Mouse (Mus musculus): ENCODE data around the gene Ctrl. TPM values are rescaled to one million over a fixed set of nuclear protein-coding genes. Genes with fewer than 3 reads are reported as not detected.

Gene Ctrl
- polyA plus RNA-seq, 1 experiment from 2014 or later: 1.3 TPM

DNA sequence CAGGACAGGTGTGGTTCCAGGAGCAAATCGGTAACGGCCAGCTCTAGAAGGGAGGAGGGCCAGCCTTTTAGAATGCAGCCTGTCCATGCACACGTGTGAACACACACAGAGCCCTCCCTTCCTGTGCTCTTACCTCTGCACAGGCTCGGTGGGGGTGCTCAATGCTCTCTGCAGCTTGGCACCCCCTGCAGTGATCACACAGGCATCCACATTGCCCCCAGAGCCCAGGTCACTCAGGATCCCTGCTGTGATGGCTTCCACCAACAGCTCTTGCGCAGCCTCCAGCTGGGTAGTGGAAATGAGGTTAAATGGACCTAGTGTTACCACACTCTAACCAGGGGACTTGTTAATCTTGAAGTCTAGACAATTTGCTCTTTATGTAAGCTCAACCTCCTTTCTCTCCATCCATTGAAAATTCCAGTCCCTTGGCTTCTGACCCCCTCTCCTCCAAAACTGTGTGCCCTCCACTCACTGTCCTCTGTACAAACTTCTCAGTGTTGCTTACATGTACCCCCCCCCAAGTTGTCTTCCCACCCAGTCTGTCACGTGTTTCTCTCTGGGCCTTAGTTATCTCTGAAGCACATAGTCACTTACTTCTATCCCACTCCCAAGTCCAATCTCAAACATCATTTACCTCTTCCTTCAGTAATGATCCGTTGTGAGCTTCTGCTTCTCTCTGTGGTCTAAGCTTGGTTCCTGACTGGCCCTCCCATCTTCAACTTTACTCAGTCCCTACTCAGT, 2.4 kb upstream of the Ctrl start:
- ATAC-seq (replicated peaks; ENCODE audit: insufficient number of reproducible peaks, low FRiP score, low TSS enrichment): no peak
- H3K4me1 ChIP-seq (ENCODE audit: control insufficient read depth, insufficient read depth, low read length): peaks cover 8% of the 10 kb centered on the region
- peak overlapping the region; percentile 97 for H3K4me2 ChIP-seq
- no peaks in the 10 kb centered on the region for H3K27me3 ChIP-seq (ENCODE audit: control insufficient read depth, insufficient read depth, low read length)
- 24% methylated on average over 7 of the region's 7 CpGs for WGBS (ENCODE audit: insufficient replicate concordance)
- H3K4me3 ChIP-seq (ENCODE audit: low read depth, low read length): peak overlapping the region; percentile 83
- H3K27ac ChIP-seq (ENCODE audit: low read depth, low read length): peak overlapping the region; percentile 57; the same call in 1 of the 2 replicates
- H3K9ac ChIP-seq (ENCODE audit: low read depth, low read length): peak overlapping the region; percentile 90
- H3K9me3 ChIP-seq (replicated peaks; ENCODE audit: control insufficient read depth, low read length): no peaks in the 10 kb centered on the region
- H3K36me3 ChIP-seq (ENCODE audit: control insufficient read depth, insufficient read depth, low read length): peaks cover 7% of the 10 kb centered on the region

DNA sequence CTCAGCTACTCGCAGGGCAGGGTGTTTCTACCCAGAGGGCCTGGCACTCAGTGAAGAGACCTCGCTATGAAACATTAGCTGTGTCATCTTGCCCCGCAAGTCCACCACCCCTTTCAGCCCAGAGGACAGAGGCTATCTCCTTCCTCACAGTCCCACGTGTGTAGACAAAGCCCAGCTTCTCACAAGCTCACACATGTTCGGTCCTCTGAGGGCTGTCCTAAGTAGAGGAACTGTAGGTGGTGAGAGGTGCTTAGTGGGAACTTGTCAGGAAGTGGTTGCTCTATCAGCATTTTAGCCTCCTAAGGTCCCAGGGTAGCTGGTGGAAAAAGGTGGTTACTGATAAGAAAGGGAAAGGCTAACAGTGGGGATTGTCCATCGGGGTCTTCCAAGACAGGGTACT, 1.4 kb upstream of the Ctrl start:
- Histone ChIP-seq H3K36me3 (ENCODE audit: control insufficient read depth, insufficient read depth, low read length) (peaks cover 5% of the 10 kb centered on the region; the same call in 1 of the 2 replicates), H3K27ac (ENCODE audit: low read depth, low read length) (no peak overlapping the region), H3K4me1 (ENCODE audit: control insufficient read depth, insufficient read depth, low read length) (peaks cover 8% of the 10 kb centered on the region), H3K27me3 (ENCODE audit: control insufficient read depth, insufficient read depth, low read length) (no peaks in the 10 kb centered on the region), H3K4me3 (ENCODE audit: low read depth, low read length) (no peak overlapping the region), H3K4me2 (no peak overlapping the region), H3K9ac (ENCODE audit: low read depth, low read length) (no peak overlapping the region), H3K9me3 (replicated peaks; ENCODE audit: control insufficient read depth, low read length) (no peaks in the 10 kb centered on the region)
- ATAC-seq (replicated peaks; ENCODE audit: insufficient number of reproducible peaks, low FRiP score, low TSS enrichment): no peak
- 51% methylated on average over 6 of the region's 6 CpGs for WGBS (ENCODE audit: insufficient replicate concordance)

DNA sequence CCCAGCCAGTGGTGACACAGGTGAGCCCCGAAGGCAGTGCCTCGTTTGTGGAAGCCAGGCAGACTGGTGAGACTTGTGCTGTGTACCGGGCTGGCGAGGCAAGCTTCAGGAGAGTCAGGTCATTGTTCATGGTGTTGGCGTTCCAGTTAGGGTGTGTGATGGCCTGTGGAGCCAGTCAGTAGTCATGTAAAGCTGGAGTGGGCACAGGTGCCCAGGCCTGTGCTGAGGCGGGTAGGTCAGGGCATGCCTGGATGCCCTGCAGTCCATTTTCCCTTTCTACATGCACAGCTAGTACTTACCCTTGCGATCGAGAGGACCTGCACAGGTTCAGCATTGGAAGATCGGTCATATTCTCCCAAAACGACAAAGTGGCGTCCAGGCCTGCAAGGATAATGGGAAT, 1.1 kb downstream of the Ctrl start:
- Histone ChIP-seq H3K36me3 (ENCODE audit: control insufficient read depth, insufficient read depth, low read length) (peaks cover 4% of the 10 kb centered on the region; the same call in 1 of the 2 replicates), H3K4me1 (ENCODE audit: control insufficient read depth, insufficient read depth, low read length) (peaks cover 8% of the 10 kb centered on the region), H3K9ac (ENCODE audit: low read depth, low read length) (no peak overlapping the region), H3K27me3 (ENCODE audit: control insufficient read depth, insufficient read depth, low read length) (no peaks in the 10 kb centered on the region), H3K9me3 (replicated peaks; ENCODE audit: control insufficient read depth, low read length) (no peaks in the 10 kb centered on the region), H3K27ac (ENCODE audit: low read depth, low read length) (no peak overlapping the region), H3K4me2 (no peak overlapping the region), H3K4me3 (ENCODE audit: low read depth, low read length) (no peak overlapping the region)
- WGBS (ENCODE audit: insufficient replicate concordance): 82% methylated on average over 11 of the region's 11 CpGs
- ATAC-seq (replicated peaks; ENCODE audit: insufficient number of reproducible peaks, low FRiP score, low TSS enrichment): no peak

DNA sequence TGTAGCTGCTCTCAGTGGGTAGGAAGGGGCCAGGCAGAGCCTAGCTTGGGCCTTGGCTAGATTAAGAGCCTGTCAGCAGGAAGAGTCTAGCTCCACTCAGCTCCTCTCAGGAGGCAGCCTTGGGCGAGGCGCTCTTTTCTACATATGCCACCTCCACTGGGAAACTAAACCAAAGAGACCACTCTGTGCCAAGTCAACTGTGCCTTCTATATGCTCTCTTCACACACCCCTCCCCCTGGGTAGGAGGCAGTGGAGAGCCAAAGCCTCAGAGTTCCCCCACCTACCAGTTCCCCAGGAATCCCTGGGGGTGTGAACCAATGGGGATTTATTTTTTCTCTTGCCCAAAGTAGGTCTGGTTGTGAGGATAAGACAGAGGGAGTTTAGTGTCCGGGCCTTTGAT, 2.4 kb downstream of the Ctrl start:
- no peak for ATAC-seq (replicated peaks; ENCODE audit: insufficient number of reproducible peaks, low FRiP score, low TSS enrichment)
- Histone ChIP-seq H3K4me1 (ENCODE audit: control insufficient read depth, insufficient read depth, low read length) (peaks cover 4% of the 10 kb centered on the region), H3K4me2 (no peak overlapping the region), H3K36me3 (ENCODE audit: control insufficient read depth, insufficient read depth, low read length) (peaks cover 4% of the 10 kb centered on the region; the same call in 1 of the 2 replicates), H3K27ac (ENCODE audit: low read depth, low read length) (no peak overlapping the region), H3K9ac (ENCODE audit: low read depth, low read length) (no peak overlapping the region), H3K9me3 (replicated peaks; ENCODE audit: control insufficient read depth, low read length) (no peaks in the 10 kb centered on the region), H3K27me3 (ENCODE audit: control insufficient read depth, insufficient read depth, low read length) (no peaks in the 10 kb centered on the region), H3K4me3 (ENCODE audit: low read depth, low read length) (no peak overlapping the region)
- WGBS (ENCODE audit: insufficient replicate concordance): 83% methylated on average over 3 of the region's 3 CpGs

DNA sequence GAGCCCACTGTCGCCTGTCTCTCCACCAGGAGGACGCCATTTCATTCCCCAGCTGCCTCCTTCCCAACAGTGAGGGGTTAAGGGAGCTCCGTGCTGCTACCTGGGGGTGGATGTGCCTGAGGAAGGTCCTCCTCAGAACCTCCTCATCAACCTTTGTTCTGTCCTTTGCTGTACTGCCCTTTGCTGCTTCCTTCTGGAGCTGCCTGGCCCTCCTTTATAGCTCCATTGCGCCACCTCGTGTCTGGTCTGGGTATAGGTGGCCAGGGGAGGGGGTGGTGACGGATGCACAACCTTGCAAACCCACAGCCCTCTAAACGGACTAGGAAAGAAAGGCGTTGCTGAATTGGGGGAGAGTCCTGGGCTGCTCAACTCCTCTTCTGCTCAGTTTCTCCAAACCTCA, 3.1 kb downstream of the Ctrl start:
- Histone ChIP-seq H3K27ac (ENCODE audit: low read depth, low read length) (no peak overlapping the region), H3K36me3 (ENCODE audit: control insufficient read depth, insufficient read depth, low read length) (peaks cover 4% of the 10 kb centered on the region; the same call in 1 of the 2 replicates), H3K9ac (ENCODE audit: low read depth, low read length) (peak overlapping the region; percentile 23; the same call in 1 of the 2 replicates), H3K4me1 (ENCODE audit: control insufficient read depth, insufficient read depth, low read length) (no peaks in the 10 kb centered on the region), H3K4me2 (no peak overlapping the region), H3K9me3 (replicated peaks; ENCODE audit: control insufficient read depth, low read length) (no peaks in the 10 kb centered on the region), H3K4me3 (ENCODE audit: low read depth, low read length) (no peak overlapping the region), H3K27me3 (ENCODE audit: control insufficient read depth, insufficient read depth, low read length) (no peaks in the 10 kb centered on the region)
- ATAC-seq (replicated peaks; ENCODE audit: insufficient number of reproducible peaks, low FRiP score, low TSS enrichment): no peak
- WGBS (ENCODE audit: insufficient replicate concordance): 16% methylated on average over 8 of the region's 8 CpGs

DNA sequence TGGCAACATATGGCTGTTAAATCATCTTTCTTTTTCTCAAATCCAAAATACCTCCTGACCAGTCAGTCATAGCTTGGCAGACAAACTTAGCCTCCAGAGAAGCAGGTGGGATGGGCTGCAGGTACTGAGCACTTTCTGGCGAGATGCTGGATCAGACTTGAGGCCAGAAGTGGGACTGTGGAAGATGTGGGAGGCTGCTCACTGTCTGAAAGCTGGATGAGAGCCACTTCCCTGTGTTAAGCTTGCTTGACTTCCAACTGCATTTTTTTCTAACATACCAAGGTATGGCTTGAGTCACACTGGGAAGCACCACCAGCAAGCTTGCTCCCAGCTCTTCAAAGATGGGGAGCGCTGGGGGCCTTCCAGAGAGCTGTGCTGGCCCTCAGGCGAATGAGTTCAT, 8.5 kb downstream of the Ctrl start:
- no peak overlapping the region for H3K27ac ChIP-seq (ENCODE audit: low read depth, low read length)
- ATAC-seq (replicated peaks; ENCODE audit: insufficient number of reproducible peaks, low FRiP score, low TSS enrichment): no peak
- no peaks in the 10 kb centered on the region for H3K27me3 ChIP-seq (ENCODE audit: control insufficient read depth, insufficient read depth, low read length)
- H3K9ac ChIP-seq (ENCODE audit: low read depth, low read length): no peak overlapping the region
- H3K4me2 ChIP-seq: no peak overlapping the region
- 0 out of 2 replicates have a peak, but pooled peaks cover 4% of the 10 kb centered on the region for H3K4me1 ChIP-seq (ENCODE audit: control insufficient read depth, insufficient read depth, low read length)
- H3K36me3 ChIP-seq (ENCODE audit: control insufficient read depth, insufficient read depth, low read length): peaks cover 4% of the 10 kb centered on the region; the same call in 1 of the 2 replicates
- no peaks in the 10 kb centered on the region for H3K9me3 ChIP-seq (replicated peaks; ENCODE audit: control insufficient read depth, low read length)
- H3K4me3 ChIP-seq (ENCODE audit: low read depth, low read length): no peak overlapping the region
- WGBS (ENCODE audit: insufficient replicate concordance): 68% methylated on average over 3 of the region's 3 CpGs

DNA sequence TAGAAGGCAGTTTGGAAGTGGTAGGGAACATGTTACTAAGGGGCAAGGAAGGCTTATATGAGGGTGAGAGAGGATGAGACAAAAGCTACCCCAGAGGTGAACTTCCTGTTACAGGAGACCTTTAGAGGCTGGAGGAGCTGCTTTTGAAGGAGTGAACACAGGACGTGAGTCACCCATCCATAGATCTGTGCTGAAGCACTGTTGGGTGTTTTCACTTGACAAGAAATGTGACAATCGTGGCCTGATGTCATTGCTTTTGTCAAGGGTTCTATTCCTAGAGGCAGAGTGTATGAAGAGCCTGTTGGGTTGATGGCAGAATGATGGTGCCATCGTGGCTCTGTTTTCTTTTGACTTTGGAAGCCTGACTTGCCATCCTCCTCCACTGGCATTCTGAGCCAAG, 14.3 kb downstream of the Ctrl start:
- H3K4me3 ChIP-seq (ENCODE audit: low read depth, low read length): no peak overlapping the region
- H3K4me2 ChIP-seq: no peak overlapping the region
- no peak overlapping the region for H3K9ac ChIP-seq (ENCODE audit: low read depth, low read length)
- WGBS (ENCODE audit: insufficient replicate concordance): 73% methylated on average over 3 of the region's 3 CpGs
- no peak overlapping the region for H3K27ac ChIP-seq (ENCODE audit: low read depth, low read length)
- ATAC-seq (replicated peaks; ENCODE audit: insufficient number of reproducible peaks, low FRiP score, low TSS enrichment): no peak
- H3K4me1 ChIP-seq (ENCODE audit: control insufficient read depth, insufficient read depth, low read length): 0 out of 2 replicates have a peak, but pooled peaks cover 4% of the 10 kb centered on the region
- no peaks in the 10 kb centered on the region for H3K9me3 ChIP-seq (replicated peaks; ENCODE audit: control insufficient read depth, low read length)
- H3K36me3 ChIP-seq (ENCODE audit: control insufficient read depth, insufficient read depth, low read length): peaks cover 3% of the 10 kb centered on the region; the same call in 1 of the 2 replicates
- H3K27me3 ChIP-seq (ENCODE audit: control insufficient read depth, insufficient read depth, low read length): no peaks in the 10 kb centered on the region

DNA sequence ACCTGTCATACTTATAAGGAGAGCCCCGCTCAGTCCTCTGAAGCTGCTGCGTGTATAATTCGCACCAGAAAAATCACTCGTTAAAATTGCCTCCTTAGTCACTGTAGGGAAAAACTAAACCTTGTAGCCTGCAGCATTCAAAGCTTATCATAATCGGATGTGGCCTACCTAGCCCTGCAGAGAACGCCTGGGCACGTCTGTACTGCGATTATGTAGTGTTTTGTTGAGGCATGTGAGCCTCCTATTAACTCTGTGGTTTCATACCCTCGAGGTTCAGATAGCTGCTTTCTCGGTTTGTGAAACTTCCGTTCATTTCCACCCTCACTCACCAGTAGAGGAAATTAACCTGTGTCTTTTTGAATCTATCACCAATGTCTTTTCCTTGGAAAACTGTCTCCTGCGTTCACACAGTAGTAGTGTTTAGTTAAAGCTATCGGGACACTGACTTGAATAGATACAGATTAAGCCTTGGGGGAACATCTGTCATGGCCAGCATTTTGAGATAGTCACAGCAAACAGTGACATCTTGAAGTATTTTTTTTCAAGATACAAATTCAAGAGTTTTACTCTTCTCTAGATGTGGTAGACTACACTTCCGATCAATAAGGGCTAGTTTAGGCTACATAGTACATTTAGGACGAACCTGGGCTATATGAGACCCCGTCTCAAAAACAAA, 32.6 kb downstream of the Ctrl start:
- no peak for ATAC-seq (replicated peaks; ENCODE audit: insufficient number of reproducible peaks, low FRiP score, low TSS enrichment)
- WGBS (ENCODE audit: insufficient replicate concordance): 29% methylated on average over 16 of the region's 16 CpGs
- Histone ChIP-seq H3K36me3 (ENCODE audit: control insufficient read depth, insufficient read depth, low read length) (no peaks in the 10 kb centered on the region), H3K9ac (ENCODE audit: low read depth, low read length) (peak overlapping the region; percentile 100), H3K27me3 (ENCODE audit: control insufficient read depth, insufficient read depth, low read length) (no peaks in the 10 kb centered on the region), H3K4me3 (ENCODE audit: low read depth, low read length) (peak overlapping the region; percentile 79), H3K9me3 (replicated peaks; ENCODE audit: control insufficient read depth, low read length) (no peaks in the 10 kb centered on the region), H3K27ac (ENCODE audit: low read depth, low read length) (peak overlapping the region; percentile 82), H3K4me2 (peak overlapping the region; percentile 92), H3K4me1 (ENCODE audit: control insufficient read depth, insufficient read depth, low read length) (peaks cover 5% of the 10 kb centered on the region)

Measured in heart, embryonic 11.5 days (tissue).